21 mouse cellular contexts compared by ENCODE assay signal in the genomic region with DNA sequence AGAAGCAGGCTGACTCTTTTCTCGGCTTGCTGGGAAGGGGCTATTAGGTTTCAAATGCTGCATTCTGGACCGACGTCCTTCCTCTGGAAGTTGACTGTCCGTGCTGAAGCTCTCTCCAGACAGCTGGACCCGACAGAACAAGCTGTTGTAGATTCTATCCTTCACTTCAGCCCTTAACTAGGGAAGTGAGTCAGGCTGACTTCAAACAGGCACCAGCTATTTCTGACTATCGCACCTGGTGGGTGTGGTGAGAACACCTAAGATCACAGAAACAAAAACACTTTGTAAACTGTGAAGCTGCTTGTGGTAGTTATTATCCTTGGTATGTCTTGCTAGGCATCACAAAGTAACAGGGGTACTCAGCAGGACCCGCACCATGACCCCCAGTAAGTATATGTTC. TPM values are rescaled to one million over a fixed set of nuclear protein-coding genes. Genes with fewer than 3 reads are reported as not detected.
DNase-seq lines count a peak whose midpoint lies in the region; ATAC-seq lines count a peak whose summit lies in the region.
"Had no signal": no experiment of that assay in that cellular context is flagged by ENCODE, and none has a peak within 500 bp of the region (broad histone marks: within the 10 kb centered on the region; RNA-seq: fewer than 3 reads in every experiment).

No protein-coding gene starts in this region.

- H3K9me3 ChIP-seq in heart, embryonic 10.5 days: no peaks in the 10 kb centered on the region
- H3K9me3 ChIP-seq in liver, embryonic 11.5 days (ENCODE audit: control insufficient read depth, low read length): no peaks in the 10 kb centered on the region
- H3K9me3 ChIP-seq: embryonic facial prominence, embryonic 12.5 days; forebrain, embryonic 15.5 days; G1E; heart, embryonic 15.5 days; hindbrain, embryonic 10.5 days had no signal

- ATAC-seq in liver, embryonic 11.5 days (replicated peaks; ENCODE audit: low FRiP score): no peak
- ATAC-seq: forebrain, embryonic 15.5 days had no signal

- DNase-seq in heart, embryonic 10.5 days (ENCODE audit: low spot score): peak; percentile 54
- DNase-seq in heart, postnatal 4 days: no peak
- DNase-seq in thymus, postnatal 14 days: peak; percentile 35
- DNase-seq in thymus, postnatal 10 days (ENCODE audit: low spot score in 2 of 2): no peak
- DNase-seq in naive thymus-derived CD4-positive, alpha-beta T cell, adult 2 months (ENCODE audit: low read depth): peak; percentile 46
- no peak for DNase-seq in adrenal gland, postnatal 14 days
- no peak for DNase-seq in liver, embryonic 11.5 days (ENCODE audit: low spot score)
- DNase-seq: adrenal gland, adult 8-10 months; cerebellum, adult 11-12 months; cerebellum, adult 9-10 months; cerebellum, postnatal 25 days; gastrocnemius, adult 2 months; gastrocnemius, postnatal 25 days; heart, postnatal 14 days had no signal

- H3K27ac ChIP-seq in heart, embryonic 10.5 days: no peak overlapping the region
- no peak overlapping the region for H3K27ac ChIP-seq in liver, embryonic 11.5 days (ENCODE audit: low read depth, low read length)
- H3K27ac ChIP-seq: embryonic facial prominence, embryonic 12.5 days; forebrain, embryonic 15.5 days; gastrocnemius, adult 2 months; heart, embryonic 15.5 days; hindbrain, embryonic 10.5 days; hindbrain, embryonic 14.5 days had no signal

- H3K4me3 ChIP-seq in heart, embryonic 10.5 days: no peak overlapping the region
- no peak overlapping the region for H3K4me3 ChIP-seq in liver, embryonic 11.5 days (ENCODE audit: low read depth, low read length)
- H3K4me3 ChIP-seq: embryonic facial prominence, embryonic 12.5 days; forebrain, embryonic 15.5 days; gastrocnemius, adult 2 months; heart, embryonic 15.5 days; hindbrain, embryonic 10.5 days had no signal

- H3K4me1 ChIP-seq in heart, embryonic 10.5 days: no peaks in the 10 kb centered on the region
- H3K4me1 ChIP-seq in liver, embryonic 11.5 days (replicated peaks; ENCODE audit: control insufficient read depth, insufficient read depth, low read length): no peaks in the 10 kb centered on the region
- H3K4me1 ChIP-seq: embryonic facial prominence, embryonic 12.5 days; forebrain, embryonic 15.5 days; heart, embryonic 15.5 days; hindbrain, embryonic 10.5 days had no signal

- no peak overlapping the region for H3K9ac ChIP-seq in liver, embryonic 11.5 days (ENCODE audit: low read depth, low read length)
- H3K9ac ChIP-seq: embryonic facial prominence, embryonic 12.5 days; forebrain, embryonic 15.5 days; heart, embryonic 15.5 days; hindbrain, embryonic 14.5 days had no signal

- H3K36me3 ChIP-seq in heart, embryonic 10.5 days: no peaks in the 10 kb centered on the region
- no peaks in the 10 kb centered on the region for H3K36me3 ChIP-seq in liver, embryonic 11.5 days (ENCODE audit: control insufficient read depth, insufficient read depth, low read length)
- H3K36me3 ChIP-seq: embryonic facial prominence, embryonic 12.5 days; forebrain, embryonic 15.5 days; G1E; heart, embryonic 15.5 days; hindbrain, embryonic 10.5 days had no signal

- H3K4me2 ChIP-seq in liver, embryonic 11.5 days: no peak overlapping the region
- H3K4me2 ChIP-seq: embryonic facial prominence, embryonic 12.5 days; forebrain, embryonic 15.5 days; heart, embryonic 15.5 days; hindbrain, embryonic 14.5 days had no signal

- H3K27me3 ChIP-seq in heart, embryonic 10.5 days (ENCODE audit: insufficient read depth, poor library complexity, severe bottlenecking): no peaks in the 10 kb centered on the region
- no peaks in the 10 kb centered on the region; the same call in 1 of the 2 replicates for H3K27me3 ChIP-seq in liver, embryonic 11.5 days (replicated peaks; ENCODE audit: control insufficient read depth, insufficient read depth, low read length)
- H3K27me3 ChIP-seq: embryonic facial prominence, embryonic 12.5 days; forebrain, embryonic 15.5 days; heart, embryonic 15.5 days had no signal

- 70% methylated on average over 7 of the region's 7 CpGs for WGBS in heart, embryonic 10.5 days
- WGBS in liver, embryonic 11.5 days: 68% methylated on average over 7 of the region's 7 CpGs

RNA-seq across cellular contexts. Expression of gene Abraxas1, which starts 5.8 kb away (rescaled TPM):
- polyA plus RNA-seq in heart, embryonic 10.5 days (2016; fragmentation: Nextera tagmentation; extraction: Ambion mirVana): 31.7 and 33.2 TPM in 2 replicates
- total RNA-seq in heart, postnatal 4 days (2021): 10 to 100 TPM; 17.5 to 22.1 TPM
- 10.2 and 16.0 TPM in 2 replicates for total RNA-seq in adrenal gland, postnatal 14 days (2021)
- 36.8 and 37.4 TPM in 2 replicates for polyA plus RNA-seq in liver, embryonic 11.5 days (2014; fragmentation: Nextera tagmentation; extraction: Ambion mirVana)

RNA-seq across cellular contexts. Expression of gene Gpat3, which starts 19.0 kb away (rescaled TPM):
- 5.3 and 9.3 TPM in 2 replicates for polyA plus RNA-seq in heart, embryonic 10.5 days (2016; fragmentation: Nextera tagmentation; extraction: Ambion mirVana)
- total RNA-seq in heart, postnatal 4 days (2021): 10 to 100 TPM; 36.5 to 37.9 TPM
- total RNA-seq in adrenal gland, postnatal 14 days (2021): 5.1 and 7.7 TPM in 2 replicates
- 0.60 and 1.2 TPM in 2 replicates for polyA plus RNA-seq in liver, embryonic 11.5 days (2014; fragmentation: Nextera tagmentation; extraction: Ambion mirVana)
- total RNA-seq: granulocyte monocyte progenitor cell, adult 5-6 weeks had no signal
- polyA plus RNA-seq: G1E had no signal

RNA-seq across cellular contexts. Expression of gene Mrps18c, which starts 28.1 kb away (rescaled TPM):
- 159 and 182 TPM in 2 replicates for polyA plus RNA-seq in heart, embryonic 10.5 days (2016; fragmentation: Nextera tagmentation; extraction: Ambion mirVana)
- total RNA-seq in heart, postnatal 4 days (2021): 10 to 100 TPM; 83.1 to 91.2 TPM
- total RNA-seq in adrenal gland, postnatal 14 days (2021): 91.8 and 110 TPM in 2 replicates
- 210 and 211 TPM in 2 replicates for polyA plus RNA-seq in liver, embryonic 11.5 days (2014; fragmentation: Nextera tagmentation; extraction: Ambion mirVana)

RNA-seq across cellular contexts. Expression of gene Helq, which starts 28.1 kb away (rescaled TPM):
- 16.5 and 17.7 TPM in 2 replicates for polyA plus RNA-seq in heart, embryonic 10.5 days (2016; fragmentation: Nextera tagmentation; extraction: Ambion mirVana)
- 1 to 10 TPM; 6.8 to 8.1 TPM for total RNA-seq in heart, postnatal 4 days (2021)
- total RNA-seq in adrenal gland, postnatal 14 days (2021): 6.6 and 8.6 TPM in 2 replicates
- 28.2 and 29.4 TPM in 2 replicates for polyA plus RNA-seq in liver, embryonic 11.5 days (2014; fragmentation: Nextera tagmentation; extraction: Ambion mirVana)

Comparison
In these comparisons a context has a peak if more than half of its experiments do, and no peak if none do; other contexts are left out.
1. DNase-seq: peak in heart, embryonic 10.5 days (single experiment), thymus, postnatal 14 days (single experiment) and naive thymus-derived CD4-positive, alpha-beta T cell, adult 2 months (single experiment); none in heart, postnatal 4 days (single experiment), thymus, postnatal 10 days (0 of 2), adrenal gland, postnatal 14 days (single experiment) and liver, embryonic 11.5 days (single experiment).